Mouse (Mus musculus) bone marrow macrophage, adult 2 months (primary cell): ENCODE results near the gene Ogfod3. TPM values are rescaled to one million over a fixed set of nuclear protein-coding genes. Genes with fewer than 3 reads are reported as not detected.

Experiments used
- H3K27ac ChIP-seq: 2 replicates; pipeline ENCODE4 v1.5.1; 2012; ENCODE audit warnings: low read depth, low read length; ENCODE audit not compliant: insufficient read depth
- H3K4me1 ChIP-seq: 2 replicates; pipeline ENCODE4 v1.6.1; 2012; ENCODE audit warnings: low read length; ENCODE audit not compliant: control insufficient read depth, insufficient read depth
- H3K4me3 ChIP-seq: 2 replicates; pipeline ENCODE4 v1.5.1; 2012; ENCODE audit warnings: mild to moderate bottlenecking, low read length, moderate library complexity; ENCODE audit not compliant: insufficient read depth
- CTCF ChIP-seq: IDR thresholded peaks from 2 replicates; pipeline ENCODE4 v1.5.1; 2012; ENCODE audit warnings: low read depth, mild to moderate bottlenecking, low read length, moderate library complexity
- POLR2A ChIP-seq: IDR thresholded peaks from 2 replicates; pipeline ENCODE4 v1.6.1; 2012; ENCODE audit warnings: mild to moderate bottlenecking, low read depth, low read length, borderline replicate concordance
- polyA plus RNA-seq: library from polyadenylated mRNA; stranded (reverse); fragments of >200 nt; gene quantifications from 2 replicates; pipeline ENCODE4 v1.2.4, GENCODE M21; 2012; ENCODE audit not compliant: missing spikeins, insufficient read depth, insufficient read length

Ogfod3 gene
- polyA plus RNA-seq, 1 experiment, result 12.7 TPM

DNA sequence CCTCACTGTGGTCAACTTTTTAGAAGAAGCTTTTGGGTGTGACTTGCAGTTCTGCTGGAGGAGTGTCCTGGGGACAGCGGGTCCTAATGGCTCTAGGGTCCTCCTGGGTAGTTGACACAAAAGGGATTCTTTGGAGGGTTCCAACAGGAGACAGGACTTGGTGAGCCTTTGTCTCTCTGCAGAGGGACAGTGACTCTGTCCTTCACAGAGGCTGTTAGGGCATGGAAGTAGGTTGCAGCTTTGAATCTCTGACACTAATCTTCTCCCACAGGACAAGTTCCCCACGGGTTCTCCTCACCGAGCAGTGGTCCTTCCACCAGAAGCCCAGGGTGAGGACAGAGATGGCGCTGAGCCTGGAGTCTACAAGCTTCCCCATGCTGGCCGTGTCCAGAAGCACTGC lies 44.5 kb downstream of the Ogfod3 start, which contains the start of gene Uts2r:
Gene Uts2r (plus strand): TSS at position 301 of the 400 bp plus-strand sequence.
- TF ChIP-seq POLR2A (no peak), CTCF (no peak)
- H3K4me3 ChIP-seq, result no peak within 1 kb of the TSS
- H3K4me1 ChIP-seq, result no peaks in the 10 kb centered on the region
- no peak within 1 kb of the TSS for H3K27ac ChIP-seq

DNA sequence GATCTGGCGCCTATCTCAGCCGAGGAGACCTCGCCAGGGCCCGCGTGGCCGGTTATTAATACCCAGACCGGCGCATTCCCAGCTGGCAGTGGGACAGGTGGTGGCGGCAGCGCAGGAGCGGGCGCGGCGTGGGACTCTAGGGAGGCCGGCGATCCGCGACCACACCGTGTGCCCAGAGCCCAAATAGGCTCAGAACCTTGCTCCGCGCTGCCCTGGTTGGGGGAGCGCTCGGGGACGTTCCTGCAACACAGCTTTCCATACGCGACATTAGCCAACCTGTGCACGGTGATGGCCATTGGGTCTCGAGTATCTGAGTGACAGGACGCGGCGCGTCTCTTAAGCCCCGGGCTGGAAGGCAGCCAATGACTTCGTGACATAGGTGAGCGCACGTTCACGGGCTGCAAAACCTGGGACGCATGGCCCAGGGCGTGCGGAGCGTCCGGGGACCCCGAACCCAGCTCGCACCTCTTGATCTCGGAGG lies 48.1 kb downstream of the Ogfod3 start:
- Histone ChIP-seq H3K4me3 (no peak overlapping the region), H3K27ac (no peak overlapping the region), H3K4me1 (no peaks in the 10 kb centered on the region)

DNA sequence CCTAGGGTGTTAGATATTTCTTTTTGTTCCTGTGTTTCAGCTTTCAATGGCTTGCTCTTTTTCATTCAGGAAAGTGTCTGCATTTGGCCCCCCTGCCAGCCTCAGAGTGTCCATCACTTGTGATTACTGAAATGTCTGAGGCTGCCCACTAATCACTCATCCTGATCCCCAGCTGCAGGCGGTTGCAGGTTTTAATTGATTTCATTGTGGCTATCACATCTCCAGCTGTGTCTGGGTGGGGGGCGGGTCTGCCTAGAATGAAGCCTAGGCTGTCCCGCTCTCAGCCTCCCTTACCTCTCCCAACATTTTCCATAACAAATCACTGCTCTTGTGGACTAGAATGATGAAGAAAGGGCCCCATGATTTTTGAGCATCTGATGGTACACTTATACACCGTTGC lies 50.3 kb downstream of the Ogfod3 start:
- Histone ChIP-seq H3K4me1 (no peaks in the 10 kb centered on the region), H3K27ac (no peak overlapping the region), H3K4me3 (no peak overlapping the region)
- TF ChIP-seq POLR2A, result no peak
- TF ChIP-seq CTCF, result no peak

More for the DNA sequence above, 48.1 kb downstream of the Ogfod3 start:
- no peak for TF ChIP-seq POLR2A
- TF ChIP-seq CTCF, result no peak

DNA sequence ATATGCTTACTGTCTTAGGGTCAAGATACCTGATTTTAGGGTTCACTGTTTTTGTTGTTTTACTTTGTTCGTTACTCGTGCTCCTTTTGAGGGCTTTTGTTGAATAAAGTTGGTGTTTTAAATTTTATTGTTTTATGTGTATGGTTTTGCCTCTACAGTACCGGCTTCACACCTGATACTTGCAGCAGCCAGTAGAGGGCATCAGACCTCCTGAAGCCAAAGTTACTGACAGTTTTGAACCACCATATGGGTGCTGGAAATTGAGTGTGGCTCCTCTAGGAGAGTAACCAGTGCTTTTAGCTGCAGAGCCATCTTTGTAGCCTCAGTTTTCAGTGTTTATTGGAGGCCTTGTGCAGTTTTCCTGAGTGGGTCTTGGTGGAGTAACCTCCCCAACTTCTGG lies 56.3 kb downstream of the Ogfod3 start:
- TF ChIP-seq CTCF (no peak), POLR2A (no peak)
- Histone ChIP-seq H3K27ac (no peak overlapping the region), H3K4me1 (no peaks in the 10 kb centered on the region), H3K4me3 (no peak overlapping the region)

DNA sequence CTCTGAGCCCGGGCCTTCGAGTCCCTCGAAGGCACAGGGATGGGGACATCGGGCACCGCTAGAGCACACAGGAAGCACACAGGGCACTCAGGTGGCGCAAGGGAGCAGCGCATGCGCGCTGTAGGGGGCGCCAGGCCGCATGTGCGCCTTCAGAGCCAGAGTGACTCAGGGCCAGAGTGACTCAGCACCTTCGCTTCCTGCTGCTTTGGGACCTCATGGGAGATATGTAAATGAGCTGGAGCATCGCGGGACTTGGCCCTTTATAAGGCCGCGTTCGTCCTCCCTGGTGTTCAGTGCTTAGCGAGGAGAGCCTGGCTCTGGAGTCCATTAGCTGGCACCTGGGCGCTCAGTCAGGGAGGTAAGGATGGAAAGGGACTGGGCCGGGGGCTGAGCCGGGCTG lies 58.6 kb downstream of the Ogfod3 start, which contains the start of gene Tex19.1:
Gene Tex19.1 (plus strand): TSS at position 279 of the 400 bp plus-strand sequence.
- Histone ChIP-seq H3K4me3 (no peak within 1 kb of the TSS), H3K4me1 (no peaks in the 10 kb centered on the region), H3K27ac (no peak within 1 kb of the TSS)
- no peak for TF ChIP-seq CTCF
- TF ChIP-seq POLR2A, result no peak

DNA sequence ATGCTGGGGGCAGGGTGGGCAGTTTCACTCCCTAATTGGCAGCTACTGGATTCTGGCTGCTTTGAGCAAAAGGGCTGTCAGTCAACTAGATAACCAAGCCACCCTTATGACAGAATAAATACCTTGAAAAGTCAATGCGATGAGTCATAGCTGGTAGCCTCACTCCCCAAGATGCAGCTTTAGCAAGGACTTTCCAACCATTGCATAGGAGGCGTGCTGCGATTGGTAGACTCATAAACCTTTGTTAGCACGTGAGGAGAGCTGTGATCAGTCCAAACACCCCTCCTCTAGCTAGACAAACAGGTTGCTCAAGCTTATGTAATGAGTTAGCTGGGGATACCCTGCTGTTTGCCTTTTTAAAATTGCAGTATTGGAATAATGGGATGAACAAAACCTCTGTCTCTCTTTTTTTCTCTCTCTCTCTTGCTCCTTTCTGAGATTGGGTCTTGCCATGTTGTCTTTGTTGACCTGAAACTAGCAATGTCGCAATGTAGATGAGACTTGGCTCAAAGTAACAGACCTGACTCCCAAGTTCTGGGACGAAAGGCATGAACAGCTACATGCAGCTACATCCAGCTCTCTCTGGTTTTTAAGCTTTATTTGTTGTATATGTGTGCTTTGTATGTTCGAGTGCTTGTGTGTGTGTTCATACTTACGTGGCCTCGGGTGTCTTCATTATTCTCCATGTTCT lies 61.0 kb downstream of the Ogfod3 start:
- Histone ChIP-seq H3K27ac (no peak overlapping the region), H3K4me3 (no peak overlapping the region)

DNA sequence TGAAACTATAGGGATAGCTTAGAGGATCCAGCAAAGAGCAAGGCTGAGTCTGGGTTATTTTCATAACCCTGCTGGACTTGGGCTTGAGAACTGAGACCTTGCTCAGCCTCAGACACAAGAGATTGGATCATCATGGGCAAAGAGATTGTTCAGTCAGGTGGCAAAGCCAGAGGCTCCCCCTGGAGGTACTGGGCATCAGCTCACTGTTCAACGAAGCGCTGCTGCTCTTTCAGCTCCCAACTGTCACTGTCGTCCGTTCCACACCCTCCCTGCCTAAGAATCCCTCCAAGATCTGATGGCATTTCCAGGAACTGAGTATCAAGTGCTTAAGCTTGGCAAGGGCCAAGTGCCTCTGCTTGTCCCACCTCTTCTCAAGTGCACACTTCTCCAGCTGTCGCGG lies 65.8 kb downstream of the Ogfod3 start:
- TF ChIP-seq CTCF, result no peak
- no peak for TF ChIP-seq POLR2A
- H3K4me1 ChIP-seq, result no peaks in the 10 kb centered on the region
- H3K27ac ChIP-seq, result no peak overlapping the region
- H3K4me3 ChIP-seq, result no peak overlapping the region

More for the DNA sequence above, 61.0 kb downstream of the Ogfod3 start:
- TF ChIP-seq POLR2A, result no peak
- no peak for TF ChIP-seq CTCF
- H3K4me1 ChIP-seq, result no peaks in the 10 kb centered on the region

DNA sequence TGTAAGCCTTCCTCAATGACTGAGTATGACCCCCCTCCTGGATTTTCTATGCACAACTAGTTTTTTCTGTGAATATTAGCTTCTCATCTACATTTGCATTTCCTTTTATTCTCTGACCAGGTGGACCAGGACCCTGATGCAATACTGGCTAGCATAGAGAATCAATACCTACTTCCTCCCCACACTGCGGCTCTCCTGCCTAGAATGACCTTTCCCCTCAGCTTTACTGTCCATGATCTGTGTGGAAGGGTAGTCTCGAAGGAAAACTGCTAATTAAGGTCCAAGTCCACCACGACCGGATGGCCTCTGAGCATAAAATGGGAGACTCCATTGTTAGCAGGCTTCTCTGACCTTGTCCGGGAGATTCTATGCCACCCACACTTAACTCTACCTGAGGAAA lies 66.8 kb downstream of the Ogfod3 start:
- no peak for TF ChIP-seq CTCF
- Histone ChIP-seq H3K4me1 (no peaks in the 10 kb centered on the region), H3K4me3 (no peak overlapping the region), H3K27ac (no peak overlapping the region)

DNA sequence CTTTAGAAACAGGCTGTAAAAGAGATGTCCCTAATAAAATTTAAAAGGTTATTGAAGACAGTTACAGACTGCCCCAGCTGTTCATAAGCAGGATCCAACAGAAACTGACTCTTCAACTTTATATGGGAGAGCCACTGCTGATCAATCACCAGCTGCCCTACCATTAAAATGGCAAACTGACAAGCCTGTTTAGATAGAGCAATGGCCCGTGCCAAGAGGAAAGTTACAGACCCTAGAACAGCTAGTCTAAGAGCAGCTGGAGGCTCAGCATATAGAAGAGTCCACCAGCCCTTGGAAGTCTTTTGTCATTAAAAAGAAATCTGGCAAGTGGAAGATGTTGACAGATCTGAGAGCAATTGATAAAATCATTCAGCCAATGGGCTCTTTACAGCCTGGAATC lies 69.9 kb downstream of the Ogfod3 start:
- no peak overlapping the region for H3K27ac ChIP-seq
- no peak overlapping the region for H3K4me3 ChIP-seq
- TF ChIP-seq CTCF (no peak), POLR2A (no peak)
- no peaks in the 10 kb centered on the region for H3K4me1 ChIP-seq

DNA sequence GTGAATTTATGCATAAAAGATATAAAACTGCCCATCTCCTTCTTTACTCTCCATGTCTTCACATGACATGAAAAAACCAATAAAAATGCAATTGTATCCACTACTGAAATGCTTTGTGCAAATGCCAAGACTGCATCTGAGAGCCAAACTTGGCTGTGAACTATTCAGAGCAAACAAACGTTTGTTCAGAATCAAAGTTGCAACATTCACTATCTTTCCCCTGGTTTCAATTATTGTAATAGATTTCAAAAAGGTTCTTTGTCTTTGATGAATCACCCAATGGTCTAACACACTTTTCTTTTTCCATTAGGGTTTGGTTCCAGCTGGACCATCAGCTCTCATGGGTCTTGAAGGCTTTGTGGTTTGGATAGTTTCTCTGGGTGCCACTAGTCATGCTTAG lies 74.9 kb downstream of the Ogfod3 start:
- no peak overlapping the region for H3K27ac ChIP-seq
- no peaks in the 10 kb centered on the region for H3K4me1 ChIP-seq
- TF ChIP-seq POLR2A, result no peak
- TF ChIP-seq CTCF, result no peak
- no peak overlapping the region for H3K4me3 ChIP-seq

Other genes with a start within 250 kb of the Ogfod3 start
- gene Csnk1d, start 213.4 kb downstream of the Ogfod3 start, polyA plus RNA-seq, result 80.3 and 87.4 TPM in 2 replicates
- not detected in 2 replicates for gene Cd7, start 165.3 kb downstream of the Ogfod3 start, polyA plus RNA-seq
- not detected in 2 replicates for gene Sectm1b, start 141.1 kb downstream of the Ogfod3 start, polyA plus RNA-seq
- gene Sectm1a, start 123.5 kb downstream of the Ogfod3 start, polyA plus RNA-seq, result 0.88 TPM in 1 of 2 replicates, not detected in the other
- not detected in 2 replicates for gene Tex19.2, start 86.0 kb downstream of the Ogfod3 start, polyA plus RNA-seq
- gene Tex19.1, start 58.6 kb downstream of the Ogfod3 start, polyA plus RNA-seq, result not detected in 2 replicates
- not detected in 2 replicates for gene Uts2r, start 44.4 kb downstream of the Ogfod3 start, polyA plus RNA-seq
- 5.0 and 9.6 TPM in 2 replicates for gene Hexdc, start 278 bp downstream of the Ogfod3 start, polyA plus RNA-seq
- 67.2 and 67.9 TPM in 2 replicates for gene Cybc1, start 24.6 kb upstream of the Ogfod3 start, polyA plus RNA-seq
- 19.4 and 20.8 TPM in 2 replicates for gene Narf, start 32.5 kb upstream of the Ogfod3 start, polyA plus RNA-seq
- gene Foxk2, start 55.3 kb upstream of the Ogfod3 start, polyA plus RNA-seq, result 12.8 and 15.5 TPM in 2 replicates
- gene Wdr45b, start 149.7 kb upstream of the Ogfod3 start, polyA plus RNA-seq, result 50.5 and 52.2 TPM in 2 replicates
- gene Rab40b, start 183.5 kb upstream of the Ogfod3 start, polyA plus RNA-seq, result not detected in 2 replicates
- 9.2 and 10.4 TPM in 2 replicates for gene Fn3krp, start 216.7 kb upstream of the Ogfod3 start, polyA plus RNA-seq
- 0.46 and 0.73 TPM in 2 replicates for gene Fn3k, start 230.2 kb upstream of the Ogfod3 start, polyA plus RNA-seq
- gene Tbcd, start 247.2 kb upstream of the Ogfod3 start, polyA plus RNA-seq, result 25.2 and 27.4 TPM in 2 replicates